Mouse (Mus musculus): Measurements from ENCODE around the gene Zbtb46. TPM values are rescaled to one million over a fixed set of nuclear protein-coding genes. Genes with fewer than 3 reads are reported as not detected.

Zbtb46 gene
- polyA plus RNA-seq, 1 experiment = 0.11 TPM

DNA sequence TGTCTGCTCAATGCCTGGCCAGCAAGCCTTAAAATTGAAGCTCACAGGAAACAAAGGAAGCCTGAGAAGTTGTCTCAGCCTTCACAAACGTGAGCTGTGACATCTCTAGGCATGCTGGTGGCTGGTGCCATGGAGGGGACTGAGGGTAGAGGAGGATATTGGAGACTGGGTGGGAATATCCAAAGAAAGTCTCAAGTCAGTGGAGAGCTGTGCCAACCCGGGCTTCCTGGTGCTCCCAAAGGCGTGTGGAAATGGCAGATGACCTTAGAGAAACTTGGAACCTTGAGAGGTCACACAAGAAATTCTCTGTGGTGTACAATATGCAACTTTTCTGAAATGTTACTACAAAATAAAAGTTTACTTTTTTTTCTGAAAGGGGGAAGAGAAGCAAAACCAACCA is 6.2 kb upstream of the Zbtb46 start:
- Histone ChIP-seq H3K4me1 (ENCODE audit: control insufficient read depth, insufficient read depth, low read length) (no peaks in the 10 kb centered on the region), H3K4me3 (ENCODE audit: insufficient read depth, low read length) (no peak overlapping the region), H3K27ac (ENCODE audit: insufficient read depth, low read depth, low read length) (no peak overlapping the region)
- TF ChIP-seq POLR2A (IDR thresholded peaks at IDR 0.05; ENCODE audit: borderline replicate concordance, low read depth, low read length) (no peak), CTCF (IDR thresholded peaks at IDR 0.05; ENCODE audit: low read depth, low read length) (no peak)

- H3K4me1 ChIP-seq (ENCODE audit: control insufficient read depth, insufficient read depth, low read length) = no peaks in the 10 kb centered on the region
- no peak overlapping the region for H3K27ac ChIP-seq (ENCODE audit: insufficient read depth, low read depth, low read length)
- H3K4me3 ChIP-seq (ENCODE audit: insufficient read depth, low read length) = no peak overlapping the region
- no peak for TF ChIP-seq CTCF (IDR thresholded peaks at IDR 0.05; ENCODE audit: low read depth, low read length)
- TF ChIP-seq POLR2A (IDR thresholded peaks at IDR 0.05; ENCODE audit: borderline replicate concordance, low read depth, low read length) = no peak
Observed at GRCm38 (mm10) chr2:181463008-181463738, 3.9 kb upstream of the Zbtb46 start.

DNA sequence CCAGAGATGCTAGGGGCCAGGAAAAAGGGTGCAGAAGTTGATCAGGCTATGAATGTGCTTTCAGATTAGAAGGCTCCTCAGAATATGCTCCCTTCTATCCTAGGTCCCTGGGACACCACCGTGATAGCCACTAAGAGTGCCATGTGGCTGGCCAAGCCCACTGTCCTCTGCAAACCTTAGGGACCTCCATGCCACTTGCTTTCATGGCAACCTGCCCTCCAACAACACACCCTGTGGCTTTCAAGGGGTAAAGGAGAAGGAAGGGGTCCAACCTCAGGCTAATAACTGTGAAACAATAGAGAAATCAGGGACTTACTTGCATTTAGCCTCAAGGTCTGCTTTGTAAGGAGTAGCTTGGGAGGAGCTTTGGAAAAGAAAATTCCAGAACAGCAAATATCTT is 3.4 kb upstream of the Zbtb46 start:
- Histone ChIP-seq H3K4me3 (ENCODE audit: insufficient read depth, low read length) (no peak overlapping the region), H3K4me1 (ENCODE audit: control insufficient read depth, insufficient read depth, low read length) (0 out of 2 replicates have a peak, but pooled peaks cover 2% of the 10 kb centered on the region), H3K27ac (ENCODE audit: insufficient read depth, low read depth, low read length) (no peak overlapping the region)
- TF ChIP-seq POLR2A (IDR thresholded peaks at IDR 0.05; ENCODE audit: borderline replicate concordance, low read depth, low read length) (no peak), CTCF (IDR thresholded peaks at IDR 0.05; ENCODE audit: low read depth, low read length) (no peak)

GRCm38 (mm10) chr2:181461536-181462100 is 2.4 kb upstream of the Zbtb46 start:
- Histone ChIP-seq H3K27ac (ENCODE audit: insufficient read depth, low read depth, low read length) (no peak overlapping the region), H3K4me3 (ENCODE audit: insufficient read depth, low read length) (no peak overlapping the region), H3K4me1 (ENCODE audit: control insufficient read depth, insufficient read depth, low read length) (0 out of 2 replicates have a peak, but pooled peaks cover 2% of the 10 kb centered on the region)
- no peak for TF ChIP-seq POLR2A (IDR thresholded peaks at IDR 0.05; ENCODE audit: borderline replicate concordance, low read depth, low read length)
- no peak for TF ChIP-seq CTCF (IDR thresholded peaks at IDR 0.05; ENCODE audit: low read depth, low read length)

DNA sequence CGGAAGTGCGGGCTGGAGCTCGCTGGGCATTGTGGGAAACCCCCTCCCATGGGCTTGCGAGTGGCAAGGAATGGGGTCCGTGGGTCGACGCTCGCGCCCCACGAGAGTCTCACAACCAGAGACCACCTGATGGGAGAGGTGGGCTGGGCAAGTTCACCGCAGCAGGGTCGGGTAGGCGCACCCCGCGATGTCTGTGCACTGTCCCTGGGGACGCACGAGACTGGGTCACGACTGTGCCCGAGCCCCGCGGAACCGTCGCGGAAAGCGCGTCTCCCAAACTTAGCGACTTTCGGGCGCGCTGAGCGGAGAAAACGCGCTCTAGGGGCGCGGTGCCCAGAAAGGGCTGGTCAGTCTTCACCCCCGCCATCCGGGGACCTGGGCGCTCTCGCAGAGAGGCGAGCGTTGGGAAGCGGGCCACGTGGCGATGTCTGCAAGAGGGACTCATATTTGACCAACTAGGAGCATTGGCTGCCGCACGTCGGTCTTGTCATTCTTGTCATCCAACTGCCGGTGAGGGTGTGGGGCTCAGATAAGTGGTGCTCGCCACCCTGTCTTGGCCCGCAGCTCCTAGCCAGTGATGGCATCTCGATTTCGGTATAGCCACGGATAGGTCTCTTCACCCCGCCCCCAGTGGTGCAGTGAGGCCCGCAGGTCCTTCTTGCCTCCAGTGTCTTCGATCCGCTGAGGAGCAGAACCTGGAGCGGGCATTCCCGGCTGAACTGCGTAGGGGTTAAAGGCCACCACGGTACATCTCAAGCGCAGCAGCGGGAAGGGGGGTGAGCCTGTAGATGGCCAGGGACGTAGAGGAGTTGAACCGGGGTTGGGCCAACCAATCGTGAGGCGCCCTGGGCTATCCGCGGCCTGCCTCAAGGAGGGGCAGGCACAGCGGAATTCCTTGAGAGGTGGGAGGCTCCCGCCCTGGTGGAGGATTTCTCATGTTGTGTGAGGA is 721 bp upstream of the Zbtb46 start:
- H3K4me3 ChIP-seq (ENCODE audit: insufficient read depth, low read length) = peak overlapping the region; percentile 84

GRCm38 (mm10) chr2:181458411-181459152 is 644 bp downstream of the Zbtb46 start:
- Histone ChIP-seq H3K4me3 (ENCODE audit: insufficient read depth, low read length) (peak overlapping the region; percentile 75), H3K4me1 (ENCODE audit: control insufficient read depth, insufficient read depth, low read length) (peaks cover 13% of the 10 kb centered on the region), H3K27ac (ENCODE audit: insufficient read depth, low read depth, low read length) (no peak overlapping the region)
- TF ChIP-seq POLR2A (IDR thresholded peaks at IDR 0.05; ENCODE audit: borderline replicate concordance, low read depth, low read length) (no peak), CTCF (IDR thresholded peaks at IDR 0.05; ENCODE audit: low read depth, low read length) (no peak)

More for the DNA sequence above, 721 bp upstream of the Zbtb46 start:
- TF ChIP-seq POLR2A (IDR thresholded peaks at IDR 0.05; ENCODE audit: borderline replicate concordance, low read depth, low read length) (no peak), CTCF (IDR thresholded peaks at IDR 0.05; ENCODE audit: low read depth, low read length) (no peak)
- Histone ChIP-seq H3K27ac (ENCODE audit: insufficient read depth, low read depth, low read length) (no peak overlapping the region), H3K4me1 (ENCODE audit: control insufficient read depth, insufficient read depth, low read length) (peaks cover 10% of the 10 kb centered on the region)

DNA sequence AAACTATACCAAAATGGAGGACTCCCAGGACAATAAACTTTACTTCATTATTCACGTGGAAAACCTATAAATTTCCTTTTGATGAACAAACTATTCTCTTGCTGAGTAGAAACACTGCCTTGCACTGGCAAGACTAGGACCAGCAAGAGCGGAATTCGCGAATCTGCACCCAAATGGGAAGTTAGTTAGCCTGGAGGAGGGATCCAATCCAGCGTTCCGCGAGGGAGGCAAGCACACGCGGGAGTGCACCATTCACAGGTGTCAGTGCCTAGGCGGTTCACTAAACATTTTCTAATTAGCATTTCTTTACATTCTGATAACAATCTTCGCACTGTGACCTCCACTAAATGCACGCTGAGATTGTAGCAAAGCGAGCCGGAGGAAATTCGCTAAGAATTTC is 1.4 kb downstream of the Zbtb46 start:
- Histone ChIP-seq H3K4me3 (ENCODE audit: insufficient read depth, low read length) (no peak overlapping the region), H3K27ac (ENCODE audit: insufficient read depth, low read depth, low read length) (no peak overlapping the region), H3K4me1 (ENCODE audit: control insufficient read depth, insufficient read depth, low read length) (peaks cover 13% of the 10 kb centered on the region)
- TF ChIP-seq POLR2A (IDR thresholded peaks at IDR 0.05; ENCODE audit: borderline replicate concordance, low read depth, low read length) (no peak), CTCF (IDR thresholded peaks at IDR 0.05; ENCODE audit: low read depth, low read length) (no peak)

DNA sequence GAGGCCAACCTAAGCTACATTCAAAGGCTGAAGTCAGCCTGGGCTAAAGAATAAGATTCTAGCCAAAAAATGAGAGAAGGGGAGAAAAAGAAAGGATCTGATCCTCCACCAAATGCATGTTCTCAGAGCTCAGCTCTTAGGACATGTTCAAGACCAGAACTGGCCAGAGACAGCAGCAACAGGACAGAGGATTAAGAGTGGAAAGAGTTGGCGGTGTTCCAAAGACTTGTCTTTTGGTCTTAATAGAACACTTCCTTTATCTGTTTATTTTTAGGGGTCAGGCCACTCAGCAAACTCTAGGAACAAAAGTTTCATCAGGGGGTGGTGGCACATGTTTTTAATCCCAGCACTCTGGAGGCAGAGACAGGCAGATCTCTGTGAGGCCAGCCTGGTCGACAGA is 3.3 kb downstream of the Zbtb46 start:
- TF ChIP-seq POLR2A (IDR thresholded peaks at IDR 0.05; ENCODE audit: borderline replicate concordance, low read depth, low read length) (no peak), CTCF (IDR thresholded peaks at IDR 0.05; ENCODE audit: low read depth, low read length) (no peak)
- peaks cover 13% of the 10 kb centered on the region for H3K4me1 ChIP-seq (ENCODE audit: control insufficient read depth, insufficient read depth, low read length)
- H3K27ac ChIP-seq (ENCODE audit: insufficient read depth, low read depth, low read length) = no peak overlapping the region
- no peak overlapping the region for H3K4me3 ChIP-seq (ENCODE audit: insufficient read depth, low read length)

GRCm38 (mm10) chr2:181453274-181453673 is 6.0 kb downstream of the Zbtb46 start:
- Histone ChIP-seq H3K4me3 (ENCODE audit: insufficient read depth, low read length) (no peak overlapping the region), H3K27ac (ENCODE audit: insufficient read depth, low read depth, low read length) (no peak overlapping the region)
- TF ChIP-seq CTCF (IDR thresholded peaks at IDR 0.05; ENCODE audit: low read depth, low read length) (no peak), POLR2A (IDR thresholded peaks at IDR 0.05; ENCODE audit: borderline replicate concordance, low read depth, low read length) (no peak)

More at GRCm38 (mm10) chr2:181453274-181453673, 6.0 kb downstream of the Zbtb46 start:
- H3K4me1 ChIP-seq (ENCODE audit: control insufficient read depth, insufficient read depth, low read length) = peaks cover 13% of the 10 kb centered on the region
